Mouse (Mus musculus) ES-Bruce4 (cell line): ENCODE results near the gene Swap70. TPM values are rescaled to one million over a fixed set of nuclear protein-coding genes. Genes with fewer than 3 reads are reported as not detected.

Experiments used
- H3K27ac ChIP-seq: 2 replicates; pipeline ENCODE4 v1.5.1; 2012; ENCODE audit warnings: low read length, inconsistent platforms; ENCODE audit not compliant: insufficient read depth
- H3K27me3 ChIP-seq: 2 replicates; pipeline ENCODE4 v1.6.1; 2012; ENCODE audit warnings: mild to moderate bottlenecking, low read length, inconsistent platforms; ENCODE audit not compliant: control insufficient read depth, poor library complexity, insufficient read depth, severe bottlenecking
- H3K36me3 ChIP-seq: 2 replicates; pipeline ENCODE4 v1.6.1; 2012; ENCODE audit warnings: inconsistent platforms, mild to moderate bottlenecking, low read length, moderate library complexity; ENCODE audit not compliant: control insufficient read depth, poor library complexity, insufficient read depth, severe bottlenecking
- H3K4me1 ChIP-seq: one replicate; pipeline ENCODE4 v1.8.1; 2011; ENCODE audit warnings: low read length; ENCODE audit not compliant: control insufficient read depth, insufficient read depth
- H3K4me3 ChIP-seq: 2 replicates; pipeline ENCODE4 v1.5.1; 2011; ENCODE audit warnings: low read depth, mild to moderate bottlenecking, low read length
- H3K9ac ChIP-seq: 2 replicates; pipeline ENCODE4 v1.6.1; 2012; ENCODE audit warnings: low read depth, mild to moderate bottlenecking, inconsistent platforms; ENCODE audit not compliant: poor library complexity, severe bottlenecking
- H3K9me3 ChIP-seq: replicated peaks from 2 replicates; pipeline ENCODE4 v1.6.1; 2012; ENCODE audit warnings: mild to moderate bottlenecking, low read length, inconsistent platforms; ENCODE audit not compliant: control insufficient read depth, poor library complexity, insufficient read depth, severe bottlenecking
- CTCF ChIP-seq: IDR thresholded peaks from one replicate; pipeline ENCODE4 v1.8.1; 2011; ENCODE audit warnings: low read depth, low read length
- EP300 ChIP-seq: IDR thresholded peaks from 2 replicates; pipeline ENCODE4 v1.6.1; 2011; ENCODE audit warnings: low read depth, low read length; ENCODE audit not compliant: insufficient read depth
- POLR2A ChIP-seq: IDR thresholded peaks from one replicate; pipeline ENCODE4 v1.8.1; 2011; ENCODE audit warnings: low read length; ENCODE audit not compliant: insufficient read depth
- polyA plus RNA-seq: library from polyadenylated mRNA; stranded (reverse); fragments of >200 nt; gene quantifications from 2 replicates; pipeline ENCODE4 v1.2.4, GENCODE M21; 2011; ENCODE audit warnings: low read depth; ENCODE audit not compliant: missing spikeins, insufficient read depth, insufficient read length

Gene Swap70
- polyA plus RNA-seq, 1 experiment = 40.1 TPM

- Histone ChIP-seq H3K27ac (no peak overlapping the region), H3K4me1 (peaks cover 4% of the 10 kb centered on the region), H3K27me3 (no peaks in the 10 kb centered on the region), H3K9ac (no peak overlapping the region), H3K36me3 (no peaks in the 10 kb centered on the region), H3K4me3 (no peak overlapping the region), H3K9me3 (no peaks in the 10 kb centered on the region)
- no peak for TF ChIP-seq EP300
- no peak for TF ChIP-seq CTCF
- no peak for TF ChIP-seq POLR2A
These were observed 14.6 kb downstream of the Swap70 start for GRCm38 (mm10) chr7:110236085-110236484.

- peak overlapping the region; percentile 13 for H3K27ac ChIP-seq
- no peaks in the 10 kb centered on the region for H3K36me3 ChIP-seq
- H3K27me3 ChIP-seq = no peaks in the 10 kb centered on the region
- no peak overlapping the region for H3K9ac ChIP-seq
- H3K4me1 ChIP-seq = peaks cover 4% of the 10 kb centered on the region
- H3K9me3 ChIP-seq = no peaks in the 10 kb centered on the region
- no peak for TF ChIP-seq CTCF
- TF ChIP-seq EP300 = no peak
- no peak for TF ChIP-seq POLR2A
- H3K4me3 ChIP-seq = no peak overlapping the region
These were observed 15.9 kb downstream of the Swap70 start for GRCm38 (mm10) chr7:110237451-110237836.

- Histone ChIP-seq H3K9ac (no peak overlapping the region), H3K4me3 (no peak overlapping the region), H3K27me3 (no peaks in the 10 kb centered on the region), H3K4me1 (peaks cover 4% of the 10 kb centered on the region), H3K9me3 (no peaks in the 10 kb centered on the region), H3K27ac (peak overlapping the region; percentile 13; the same call in 1 of the 2 replicates), H3K36me3 (no peaks in the 10 kb centered on the region)
- TF ChIP-seq EP300 (no peak), CTCF (no peak), POLR2A (no peak)
These were observed 16.4 kb downstream of the Swap70 start for GRCm38 (mm10) chr7:110237837-110238451.

- peaks cover 3% of the 10 kb centered on the region; the same call in 1 of the 2 replicates for H3K36me3 ChIP-seq
- no peak overlapping the region for H3K9ac ChIP-seq
- H3K27me3 ChIP-seq = no peaks in the 10 kb centered on the region
- TF ChIP-seq CTCF (no peak), EP300 (no peak), POLR2A (no peak)
- peaks cover 4% of the 10 kb centered on the region for H3K4me1 ChIP-seq
- no peak overlapping the region for H3K4me3 ChIP-seq
- no peaks in the 10 kb centered on the region for H3K9me3 ChIP-seq
- no peak overlapping the region for H3K27ac ChIP-seq
These were observed 18.1 kb downstream of the Swap70 start for GRCm38 (mm10) chr7:110239590-110239989.

GRCm38 (mm10) chr7:110241472-110242289, 20.2 kb downstream of the Swap70 start:
- no peak overlapping the region for H3K4me3 ChIP-seq
- no peaks in the 10 kb centered on the region for H3K27me3 ChIP-seq
- peaks cover 3% of the 10 kb centered on the region; the same call in 1 of the 2 replicates for H3K36me3 ChIP-seq
- TF ChIP-seq POLR2A (no peak), CTCF (no peak), EP300 (no peak)
- H3K9ac ChIP-seq = no peak overlapping the region
- no peaks in the 10 kb centered on the region for H3K9me3 ChIP-seq
- no peak overlapping the region for H3K27ac ChIP-seq
- peaks cover 4% of the 10 kb centered on the region for H3K4me1 ChIP-seq

- Histone ChIP-seq H3K27ac (no peak overlapping the region), H3K36me3 (peaks cover 3% of the 10 kb centered on the region; the same call in 1 of the 2 replicates), H3K9ac (no peak overlapping the region), H3K27me3 (no peaks in the 10 kb centered on the region), H3K4me1 (peaks cover 4% of the 10 kb centered on the region), H3K4me3 (no peak overlapping the region), H3K9me3 (no peaks in the 10 kb centered on the region)
- TF ChIP-seq CTCF (no peak), POLR2A (no peak), EP300 (no peak)
These were observed 20.7 kb downstream of the Swap70 start for GRCm38 (mm10) chr7:110242290-110242581.
